Mouse (Mus musculus): ENCODE measurements around the gene Elavl3.
"Not testable (repeated sequence)": the region's sequence is repeated elsewhere in the genome, so short reads cannot be mapped to it uniquely, and the experiment has no call there.

The Elavl3 gene

DNA sequence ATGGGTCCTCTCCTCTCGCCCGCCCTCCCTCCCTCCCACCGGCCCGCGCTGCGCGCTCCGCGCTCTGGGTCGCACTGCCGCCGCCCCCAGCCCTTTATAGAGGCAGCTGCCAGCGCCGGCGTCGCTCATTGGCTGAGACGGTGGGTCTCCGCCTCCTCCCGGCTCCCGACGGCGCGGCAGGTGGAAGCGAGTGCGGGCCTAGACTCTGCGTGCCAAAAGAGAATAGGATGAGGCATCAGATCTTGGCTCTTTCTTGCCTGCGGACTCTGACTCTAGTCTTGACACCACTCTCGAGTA lies at the start of gene Elavl3:
Elavl3 (minus strand) TSS at position 66 of the 297 bp plus-strand sequence.
- DNase-seq: peak; percentile 85

- no peak for DNase-seq
Measured at GRCm38 (mm10) chr9:22099922-22100321, 48.1 kb upstream of the Elavl3 start.

DNA sequence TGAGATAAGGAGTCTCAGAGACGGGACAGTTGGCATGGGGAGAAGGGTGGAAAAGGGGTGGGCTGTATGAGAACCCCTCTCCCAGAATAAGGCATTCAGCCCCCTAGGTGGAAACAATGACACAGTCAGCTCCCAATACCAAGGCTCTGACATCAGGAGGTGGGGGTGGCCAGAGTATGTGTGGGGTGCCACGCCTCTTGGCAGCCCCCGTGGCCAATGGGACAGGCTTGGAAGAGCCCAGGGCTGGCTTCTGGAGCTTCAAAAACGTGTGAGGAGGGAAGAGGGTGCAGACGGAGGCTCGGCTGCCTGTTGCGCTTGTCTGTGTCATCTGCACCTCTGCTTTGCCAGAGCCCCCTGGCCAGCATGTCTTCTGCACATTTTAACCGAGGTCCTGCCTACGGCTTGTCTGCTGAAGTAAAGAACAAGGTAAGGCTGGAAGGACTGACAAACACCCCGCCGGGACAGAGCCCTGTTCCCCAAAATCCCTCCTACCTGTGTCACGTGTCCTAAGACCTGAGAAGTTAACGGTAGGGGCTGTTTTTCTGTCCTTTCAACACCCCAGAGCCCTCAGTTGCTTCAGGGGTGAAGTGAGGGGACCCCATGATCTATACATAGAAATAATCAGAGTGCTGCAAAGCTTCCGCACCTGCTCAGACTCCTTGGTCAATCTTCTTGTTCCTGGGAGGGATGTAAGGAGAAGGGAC lies 47.3 kb upstream of the Elavl3 start, which contains the start of gene Cnn1:
Cnn1 (plus strand) TSS at position 224 of the 704 bp plus-strand sequence.
- no peak for DNase-seq

DNA sequence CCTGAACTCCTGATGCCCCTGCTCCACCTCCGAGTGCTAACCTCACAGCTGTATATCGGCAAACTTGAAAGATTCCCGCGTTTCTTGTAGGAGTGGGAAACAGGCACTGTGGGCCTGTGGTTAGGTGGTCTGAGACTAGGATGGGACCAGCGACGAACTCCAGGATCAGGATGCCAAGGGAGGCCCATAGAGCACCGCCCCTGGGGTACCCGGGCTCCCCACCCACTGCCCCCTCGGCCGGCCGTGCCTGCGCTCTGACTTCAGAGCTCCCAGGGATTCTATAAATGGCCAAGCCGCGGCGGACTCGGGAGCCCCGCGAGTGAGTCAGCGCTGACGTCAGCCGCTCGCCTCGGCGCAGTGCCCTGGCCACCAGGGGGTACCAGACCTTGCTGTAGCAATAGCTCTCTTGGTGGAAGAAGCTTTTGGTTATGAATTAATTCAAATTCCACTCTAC lies 44.1 kb upstream of the Elavl3 start:
- peak; percentile 62 for DNase-seq

GRCm38 (mm10) chr9:22092746-22093145 lies 40.9 kb upstream of the Elavl3 start:
- no peak for DNase-seq

DNA sequence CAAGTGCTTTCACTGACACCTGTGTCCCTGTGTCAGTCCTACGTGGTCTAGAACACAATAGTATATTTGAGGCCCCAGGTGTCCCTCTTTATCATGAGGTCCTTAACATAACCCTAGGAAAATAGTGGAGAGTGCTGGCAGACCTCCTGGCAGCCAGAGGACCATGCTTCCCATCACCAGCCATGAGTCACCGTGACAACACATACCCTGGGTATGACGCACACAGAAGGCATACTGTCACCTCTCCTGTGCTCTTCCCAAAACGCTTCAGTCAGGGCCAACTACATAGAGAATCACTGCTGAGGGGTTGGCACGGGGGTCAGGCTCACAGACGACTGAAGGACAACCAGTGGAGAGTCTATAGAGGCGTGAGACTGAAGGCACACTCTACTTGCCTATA lies 38.2 kb upstream of the Elavl3 start:
- DNase-seq: no peak

DNA sequence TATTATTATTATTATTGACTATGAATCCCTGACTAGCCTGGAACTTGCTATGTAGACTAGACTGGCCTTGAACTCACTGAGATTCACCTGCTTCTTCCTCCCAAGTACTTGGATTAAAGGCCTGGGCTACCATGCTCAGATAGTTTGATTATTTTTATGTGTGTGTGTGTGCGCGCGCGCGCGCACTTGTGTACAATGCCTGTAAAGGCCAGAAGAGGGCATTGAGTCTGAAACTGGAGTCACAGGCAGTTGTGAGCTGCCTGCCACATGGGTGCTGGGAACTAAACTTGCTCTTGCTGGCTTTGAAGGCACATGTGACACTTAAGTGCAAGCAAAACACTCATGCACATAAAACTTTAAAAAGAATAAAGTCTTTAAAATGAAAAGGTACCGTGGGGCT lies 37.5 kb upstream of the Elavl3 start:
- no peak for DNase-seq

- no peak for DNase-seq
Measured at GRCm38 (mm10) chr9:22087034-22087618, 35.3 kb upstream of the Elavl3 start.

- DNase-seq: no peak
Measured at GRCm38 (mm10) chr9:22086012-22086411, 34.2 kb upstream of the Elavl3 start.

DNA sequence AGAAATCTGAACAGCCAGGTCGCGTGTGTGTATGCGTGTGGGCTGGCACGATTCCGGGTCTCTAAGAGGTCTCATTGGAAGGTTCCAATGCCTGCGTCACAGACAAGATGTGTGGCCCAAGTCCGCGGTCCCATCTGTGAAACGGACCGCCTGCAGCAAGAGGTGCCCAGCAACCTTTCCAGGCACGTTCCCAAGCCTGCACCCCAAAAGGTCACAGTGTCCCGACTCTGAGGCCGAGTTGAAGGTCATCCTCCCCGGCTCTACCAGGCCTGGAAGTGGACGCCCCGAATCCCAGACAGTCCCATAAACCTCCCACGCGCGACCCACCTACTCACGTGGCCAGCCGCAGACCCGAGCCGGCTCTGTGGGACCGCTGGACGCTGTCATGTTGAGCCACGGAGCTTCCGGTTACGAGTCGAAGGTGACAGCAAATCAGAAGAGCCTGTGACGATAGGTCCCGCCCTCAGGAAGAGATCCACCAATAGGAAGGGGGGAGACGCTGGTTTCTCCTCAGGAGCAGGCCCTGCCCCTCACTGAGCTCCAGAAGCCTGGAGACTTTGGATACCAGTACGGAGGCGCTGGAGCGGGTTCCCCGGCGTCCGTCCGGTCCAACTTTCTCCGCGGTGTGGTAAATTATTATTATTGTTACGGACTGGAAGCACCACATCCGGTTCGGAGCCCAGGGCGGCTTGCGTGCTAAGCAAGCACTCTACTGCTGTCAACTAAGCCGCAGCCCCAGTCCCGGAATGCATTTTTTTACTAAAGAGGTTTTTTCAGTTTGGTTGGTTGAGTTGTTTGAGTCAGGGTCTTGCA lies 33.4 kb upstream of the Elavl3 start, which contains the start of gene Ecsit:
Ecsit (minus strand) TSS at position 417 of the 813 bp plus-strand sequence.
- DNase-seq: peak; percentile 98

GRCm38 (mm10) chr9:22084667-22085021 lies 32.8 kb upstream of the Elavl3 start:
- no peak for DNase-seq

DNA sequence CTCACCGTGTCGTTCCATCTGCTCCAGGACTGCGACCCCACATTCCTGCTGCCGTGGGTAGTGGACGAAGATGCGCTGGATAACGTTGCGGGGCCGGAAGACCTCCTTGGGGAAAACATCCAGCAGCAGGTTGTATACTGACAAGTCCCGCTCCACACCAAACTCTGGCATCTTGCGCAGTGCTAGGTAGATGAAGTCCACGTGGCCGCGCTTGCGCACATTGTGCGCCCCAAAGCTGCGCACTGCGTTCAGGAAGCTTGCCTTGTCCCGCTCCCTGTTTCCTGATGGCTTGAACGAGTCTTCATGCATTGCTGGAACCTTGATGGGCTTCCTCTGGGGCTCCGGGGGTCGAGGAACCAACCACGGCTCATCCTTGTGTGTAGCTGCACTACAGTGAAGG lies 24.4 kb upstream of the Elavl3 start:
- no peak for DNase-seq

- DNase-seq: not testable (repeated sequence)
Measured at GRCm38 (mm10) chr9:22075778-22076177, 24.0 kb upstream of the Elavl3 start.

- no peak for DNase-seq
Measured at GRCm38 (mm10) chr9:22072276-22072675, 20.5 kb upstream of the Elavl3 start.

- peak; percentile 97 for DNase-seq
Measured at GRCm38 (mm10) chr9:22070791-22071573, 19.2 kb upstream of the Elavl3 start, which contains the start of the genes Gm49318 and Zfp653. Gm49318 (minus strand) TSS chr9:22071259. Zfp653 (minus strand) TSS chr9:22071376.

GRCm38 (mm10) chr9:22069881-22070553 lies 18.2 kb upstream of the Elavl3 start:
- no peak for DNase-seq

- DNase-seq: no peak
Measured at GRCm38 (mm10) chr9:22067195-22067594, 15.4 kb upstream of the Elavl3 start.

GRCm38 (mm10) chr9:22066433-22066832 lies 14.6 kb upstream of the Elavl3 start:
- no peak for DNase-seq

- no peak for DNase-seq
Measured at GRCm38 (mm10) chr9:22065642-22066041, 13.8 kb upstream of the Elavl3 start.

DNA sequence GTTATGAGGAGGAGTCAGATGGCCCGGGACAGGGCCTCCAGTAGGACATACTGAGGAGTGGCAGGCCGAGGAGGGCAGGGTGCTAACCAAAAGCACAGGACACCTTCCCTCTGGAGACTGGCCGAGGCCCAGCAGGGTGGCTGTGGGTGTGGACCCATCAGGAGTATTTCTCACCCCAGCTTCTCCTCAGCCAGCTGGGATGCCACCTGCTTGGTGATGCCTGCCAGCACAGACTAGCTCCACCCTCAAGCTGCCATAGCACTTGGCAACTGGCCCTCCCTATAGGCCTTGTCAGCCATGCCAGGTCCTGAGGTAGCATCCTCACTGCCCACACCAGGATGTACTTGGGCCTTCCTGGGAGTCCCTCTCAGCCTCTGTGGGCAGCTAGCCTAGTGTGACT lies 12.5 kb upstream of the Elavl3 start:
- peak; percentile 73 for DNase-seq

GRCm38 (mm10) chr9:22061339-22061738 lies 9.5 kb upstream of the Elavl3 start:
- no peak for DNase-seq

DNA sequence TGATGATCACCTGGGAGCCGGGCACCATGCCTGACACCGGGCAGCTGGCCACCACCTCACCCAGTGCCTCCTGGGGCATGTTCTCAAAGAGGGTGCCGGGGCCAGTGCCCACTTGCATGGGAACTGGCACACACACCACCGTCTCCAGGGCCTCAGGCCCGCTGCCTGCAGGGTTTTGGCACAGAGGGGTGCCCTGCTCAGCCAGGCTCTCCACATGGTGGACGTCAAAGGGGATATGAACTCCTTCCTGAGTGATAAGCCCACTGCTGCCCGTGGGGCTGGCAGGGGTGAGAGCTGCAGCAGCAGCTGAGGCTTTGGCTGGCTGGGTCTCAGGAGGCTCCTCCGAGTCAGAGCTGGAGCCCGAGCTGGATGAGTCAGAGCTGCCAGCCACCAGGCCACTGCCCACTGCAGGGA lies 6.2 kb upstream of the Elavl3 start:
- no peak for DNase-seq

Data from layer of hippocampus, adult 9-11 months (tissue).